Mouse (Mus musculus) c-Kit-positive CD71-negative TER-119-negative erythroid progenitor cells, embryonic 14.5 days (primary cell): Measurements from ENCODE around the gene Ulk4.

Experiments used
- DNase-seq: peaks from one replicate; pipeline ENCODE4 v3.0.0-alpha.2; 2013; ENCODE audit warnings: low read depth

The Ulk4 gene

GRCm38 (mm10) chr9:120976856-120977255 is 300.1 kb downstream of the Ulk4 start:
- DNase-seq = no peak

- no peak for DNase-seq
Observed at GRCm38 (mm10) chr9:120976158-120976557, 300.8 kb downstream of the Ulk4 start.

DNA sequence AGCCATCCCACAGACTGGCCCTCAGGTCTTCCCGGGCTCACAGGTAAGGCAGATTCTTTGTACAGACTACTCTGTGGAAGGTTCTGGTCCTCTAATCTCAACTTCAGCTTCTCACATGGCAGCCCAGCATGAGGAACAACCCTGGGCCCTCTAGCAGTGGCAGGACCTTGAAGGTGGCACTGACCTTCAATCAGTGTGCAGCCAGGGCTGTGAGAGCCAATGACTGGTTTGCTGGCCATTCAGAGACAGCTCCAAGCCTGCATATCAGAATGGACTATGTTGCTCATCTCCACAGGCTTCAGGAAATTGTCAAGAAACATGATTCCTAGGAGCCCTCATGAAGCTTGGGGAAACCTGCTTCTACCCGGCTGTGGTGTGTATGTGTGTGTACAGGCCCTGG is 302.8 kb downstream of the Ulk4 start:
- DNase-seq = no peak

- no peak for DNase-seq
Observed at GRCm38 (mm10) chr9:120973026-120973515, 303.9 kb downstream of the Ulk4 start.

- DNase-seq = no peak
Observed at GRCm38 (mm10) chr9:120965007-120965406, 312.0 kb downstream of the Ulk4 start.

GRCm38 (mm10) chr9:120964224-120964623 is 312.8 kb downstream of the Ulk4 start:
- no peak for DNase-seq

DNA sequence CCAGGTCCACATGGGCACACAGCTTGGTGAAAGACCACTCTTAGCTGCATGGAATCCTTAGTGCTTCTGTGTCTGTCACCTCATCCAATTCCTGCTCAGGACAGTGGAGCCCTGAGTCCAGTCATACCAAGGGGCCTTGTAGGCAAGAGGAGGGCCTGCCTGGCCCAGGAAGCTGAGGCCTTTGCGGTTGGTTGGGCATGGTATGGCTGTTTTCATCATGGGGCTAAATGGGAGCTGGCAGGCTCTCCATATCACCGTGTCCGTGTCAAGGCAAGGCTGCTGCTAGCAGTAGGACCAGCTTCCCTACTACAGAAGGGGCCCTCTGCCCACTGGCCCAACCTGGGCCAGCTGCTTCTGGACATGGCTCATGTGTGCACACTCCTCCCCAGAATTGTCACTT is 313.3 kb downstream of the Ulk4 start:
- DNase-seq = no peak

GRCm38 (mm10) chr9:120963104-120963503 is 313.9 kb downstream of the Ulk4 start:
- DNase-seq = no peak

DNA sequence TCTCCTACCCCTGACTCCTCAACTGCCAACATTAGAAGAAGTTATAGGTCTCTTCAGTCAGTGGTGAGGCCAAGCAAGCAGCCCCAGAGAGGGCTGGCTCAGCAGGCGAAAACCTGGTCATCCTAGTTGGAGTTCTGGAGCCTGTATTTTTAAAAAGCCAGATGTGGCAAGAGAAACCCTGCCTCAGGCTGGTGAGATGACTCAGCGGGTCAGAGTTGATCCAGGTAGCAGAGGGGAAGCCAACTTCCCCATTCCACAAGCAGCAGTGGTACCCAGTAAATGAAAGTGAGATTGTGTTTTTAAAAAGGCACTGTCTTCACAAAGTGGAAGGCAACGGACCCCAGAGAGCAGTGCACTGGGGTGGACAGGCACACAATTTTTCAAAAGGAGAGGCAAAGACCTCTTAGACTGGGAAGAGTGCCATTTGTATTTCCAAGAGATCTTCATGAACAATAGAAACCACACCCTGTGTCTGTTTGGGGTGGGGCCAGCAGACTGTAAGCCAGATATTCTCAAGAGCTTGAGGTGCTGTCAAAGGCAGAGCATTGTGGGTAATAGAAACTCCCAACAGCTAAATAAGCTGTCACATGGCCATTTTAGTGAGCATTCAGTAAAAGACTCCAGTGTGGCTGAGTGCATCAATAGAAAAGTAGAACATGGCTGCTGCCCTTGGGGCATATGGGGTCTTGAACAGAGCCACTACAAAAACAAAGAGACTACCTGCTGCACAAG is 314.9 kb downstream of the Ulk4 start:
- no peak for DNase-seq

- no peak for DNase-seq
Observed at GRCm38 (mm10) chr9:120961466-120961865, 315.5 kb downstream of the Ulk4 start.

- no peak for DNase-seq
Observed at GRCm38 (mm10) chr9:120960611-120961010, 316.4 kb downstream of the Ulk4 start.

DNA sequence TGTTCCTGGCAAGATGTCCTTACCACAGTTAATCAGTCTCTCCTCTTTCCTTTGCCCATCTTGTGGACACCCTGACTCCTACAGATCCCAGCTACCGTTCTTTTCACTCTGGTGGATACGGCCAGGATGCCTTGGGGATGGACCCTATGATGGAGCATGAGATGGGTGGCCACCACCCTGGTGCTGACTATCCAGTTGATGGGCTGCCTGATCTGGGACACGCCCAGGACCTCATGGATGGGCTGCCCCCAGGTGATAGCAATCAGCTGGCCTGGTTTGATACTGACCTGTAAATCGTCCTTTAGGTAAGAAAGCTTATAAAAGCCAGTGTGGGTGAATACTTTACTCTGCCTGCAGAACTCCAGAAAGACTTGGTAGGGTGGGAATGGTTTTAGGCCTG is 317.8 kb downstream of the Ulk4 start:
- no peak for DNase-seq

DNA sequence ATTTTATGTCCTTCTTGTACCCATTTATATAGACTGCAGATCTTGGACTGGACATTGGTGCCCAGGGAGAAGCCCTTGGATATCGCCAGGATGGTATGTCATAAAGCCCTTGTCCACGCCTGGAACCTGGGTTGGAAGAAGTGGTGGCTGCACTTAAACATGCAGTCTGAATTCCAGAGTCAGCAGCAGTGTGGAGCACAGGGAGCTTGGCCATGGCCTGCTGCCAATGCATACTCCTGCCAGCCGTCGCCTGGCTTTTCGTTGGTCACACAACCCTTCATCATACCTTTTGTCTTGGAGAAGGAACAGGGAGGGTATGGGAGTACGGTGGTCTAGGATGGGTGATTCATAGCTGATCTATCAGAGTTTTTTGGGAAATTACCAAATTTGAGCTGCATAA is 318.4 kb downstream of the Ulk4 start:
- no peak for DNase-seq

DNA sequence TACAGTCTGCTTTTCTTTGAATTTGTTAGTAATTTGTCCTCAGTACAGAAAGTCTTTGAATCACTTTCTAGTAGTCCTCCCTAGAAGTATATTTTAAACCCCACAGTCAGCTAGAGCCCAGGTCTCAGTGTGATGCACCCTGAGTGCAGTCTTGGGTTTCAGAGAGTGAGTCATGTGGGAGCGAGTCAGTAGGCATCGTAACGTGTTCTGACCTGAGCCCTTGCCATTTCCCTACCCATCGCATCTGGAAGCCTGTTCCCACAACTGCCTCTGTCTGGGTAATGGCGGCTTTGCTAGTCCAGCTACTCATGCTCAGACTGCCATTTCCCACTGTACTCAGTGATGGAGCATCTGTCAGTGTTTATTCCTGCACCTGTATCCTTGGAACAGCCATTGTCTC is 318.9 kb downstream of the Ulk4 start:
- no peak for DNase-seq

DNA sequence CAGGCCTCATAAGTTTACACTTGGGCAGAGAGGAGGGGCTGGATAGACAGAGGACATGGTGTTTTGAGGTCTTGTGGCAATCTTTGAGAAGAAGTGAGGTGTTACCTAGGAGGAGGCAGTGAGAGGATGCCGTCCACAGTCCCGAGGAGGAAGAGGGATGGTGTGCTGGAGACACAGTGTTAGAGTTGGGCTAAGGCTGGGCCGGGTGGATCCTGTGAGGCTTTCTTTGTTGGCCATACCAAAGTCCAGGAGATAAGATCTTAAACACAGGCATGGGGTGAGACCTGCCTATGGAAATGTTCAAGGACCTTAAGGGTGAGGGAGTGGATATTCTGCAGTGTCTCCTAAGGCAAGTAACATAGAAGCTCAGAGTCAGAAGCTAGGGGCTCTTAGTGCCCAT is 325.1 kb downstream of the Ulk4 start:
- no peak for DNase-seq

- no peak for DNase-seq
Observed at GRCm38 (mm10) chr9:120950761-120951160, 326.2 kb downstream of the Ulk4 start.

- DNase-seq = no peak
Observed at GRCm38 (mm10) chr9:120948832-120949231, 328.2 kb downstream of the Ulk4 start.

DNA sequence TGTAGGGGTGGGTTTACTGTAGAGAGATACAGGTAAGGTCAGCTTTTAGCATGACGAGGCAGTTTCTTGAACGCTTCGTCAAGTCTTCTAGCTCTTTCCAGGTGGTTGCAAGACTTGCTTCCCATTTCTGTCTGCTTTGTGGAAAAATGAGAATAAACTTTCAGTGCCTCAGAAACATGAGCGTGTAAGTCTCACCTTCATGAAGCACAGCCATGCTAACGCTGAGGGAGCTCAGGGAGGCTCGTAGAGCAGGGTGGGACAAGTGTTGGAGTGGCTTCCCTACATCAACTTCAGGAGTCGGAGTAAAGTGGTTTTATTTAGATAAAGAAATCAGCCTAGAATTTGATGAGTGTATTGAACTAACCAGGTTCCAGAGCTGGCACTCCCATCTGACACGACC is 330.9 kb downstream of the Ulk4 start:
- DNase-seq = no peak

DNA sequence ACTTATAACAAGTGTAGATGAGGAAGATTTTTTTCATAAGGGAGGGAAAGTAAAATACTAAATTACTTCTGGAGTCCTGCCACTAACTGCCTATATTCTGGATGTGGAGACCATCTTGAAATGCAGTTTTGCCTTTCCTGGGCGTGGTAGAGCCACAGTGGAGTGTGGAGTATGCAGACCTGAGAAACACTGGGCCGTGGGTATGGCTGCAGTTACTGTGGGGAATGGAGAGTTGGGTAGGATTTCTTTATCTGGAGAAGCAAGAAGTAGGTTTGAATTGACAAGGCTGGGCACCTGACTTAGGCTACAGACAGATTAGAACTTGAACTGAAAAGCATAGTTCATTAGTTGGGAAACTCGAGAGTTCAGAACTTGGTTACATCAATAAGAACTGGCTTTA is 332.8 kb downstream of the Ulk4 start:
- no peak for DNase-seq

GRCm38 (mm10) chr9:120943757-120944156 is 333.2 kb downstream of the Ulk4 start:
- DNase-seq = no peak

DNA sequence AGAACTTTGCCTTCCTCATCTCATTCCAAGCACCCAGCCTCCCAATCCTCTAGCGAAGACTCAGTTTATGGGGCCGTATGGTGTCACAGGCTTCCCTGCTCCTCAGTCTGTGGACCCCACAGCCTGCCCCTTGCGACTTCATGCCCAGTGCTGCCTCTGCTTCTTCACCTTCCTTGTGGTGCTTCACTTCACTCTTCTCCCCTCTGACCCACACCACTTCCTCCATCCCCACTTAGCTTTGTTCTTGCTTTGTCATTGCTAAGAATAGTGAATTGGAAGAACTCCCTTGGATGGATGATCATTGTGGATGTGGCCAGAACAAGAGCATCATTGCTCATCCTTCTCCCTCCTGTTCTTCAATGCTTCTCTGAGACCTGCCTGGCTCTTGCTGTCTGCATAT is 336.1 kb downstream of the Ulk4 start:
- no peak for DNase-seq

DNA sequence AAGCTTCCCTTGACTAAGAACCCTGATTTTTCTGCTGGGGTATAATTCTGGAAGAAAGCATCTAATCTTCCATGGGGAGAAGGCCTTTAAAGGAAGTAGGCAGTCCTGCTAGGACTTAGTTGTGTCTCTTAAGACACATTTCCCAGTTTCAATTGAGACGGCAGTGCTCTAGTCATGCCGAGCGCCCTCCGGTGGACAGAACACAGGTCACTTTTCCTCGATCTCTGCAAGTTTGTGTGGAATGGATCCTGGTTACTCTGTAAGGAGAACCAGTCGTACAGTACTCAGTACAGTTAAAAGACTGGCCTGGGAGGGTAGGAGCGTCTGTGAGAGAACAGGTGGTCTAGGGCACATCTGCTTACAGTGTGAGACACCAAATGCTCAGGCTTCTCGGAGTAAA is 340.6 kb downstream of the Ulk4 start:
- DNase-seq = peak; percentile 57

DNA sequence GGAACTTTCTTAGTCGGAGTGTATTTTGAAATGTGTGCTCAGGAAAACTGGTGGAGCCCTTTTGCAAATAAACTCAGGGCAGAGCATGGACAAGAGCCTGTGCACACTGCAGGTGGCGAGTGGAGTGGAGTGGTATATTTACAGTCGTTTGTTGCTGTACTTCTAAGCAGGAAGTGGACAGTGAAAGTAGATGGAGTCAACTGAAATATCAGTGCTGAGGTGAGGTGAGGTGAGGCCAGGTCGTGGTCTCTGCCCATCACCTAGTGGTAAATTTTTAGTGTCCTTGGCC is 341.4 kb downstream of the Ulk4 start:
- DNase-seq = no peak

GRCm38 (mm10) chr9:120934821-120935633 is 342.0 kb downstream of the Ulk4 start:
- DNase-seq = no peak
